Comparison of ENCODE assay signal across 13 mouse cellular contexts in genomic region chr3:36532738-36533137, GRCm38 (mm10). TPM values are rescaled to one million over a fixed set of nuclear protein-coding genes. Genes with fewer than 3 reads are reported as not detected.
DNase-seq lines count a peak whose midpoint lies in the region; ATAC-seq and TF ChIP-seq lines count a peak whose summit lies in the region.
"Had no signal": no experiment of that assay in that cellular context is flagged by ENCODE, and none has a peak within 500 bp of the region (broad histone marks: within the 10 kb centered on the region; RNA-seq: fewer than 3 reads in every experiment).

No protein-coding gene starts in this region.

- no peaks in the 10 kb centered on the region for H3K9me3 ChIP-seq in liver, embryonic 13.5 days (replicated peaks)
- no peaks in the 10 kb centered on the region for H3K9me3 ChIP-seq in liver, embryonic 11.5 days (ENCODE audit: control insufficient read depth, low read length)
- no peaks in the 10 kb centered on the region for H3K9me3 ChIP-seq in intestine, postnatal 0 days (ENCODE audit: control insufficient read depth)
- H3K9me3 ChIP-seq in stomach, embryonic 15.5 days = no peaks in the 10 kb centered on the region
- H3K9me3 ChIP-seq: kidney, embryonic 15.5 days; neural tube, embryonic 15.5 days had no signal

- DNase-seq in embryo, embryonic 10 days (ENCODE audit: low spot score) = peak; percentile 7
- no peak for DNase-seq in embryo, embryonic 9.5 days (ENCODE audit: extremely low spot score)
- no peak for DNase-seq in liver, embryonic 13.5 days
- no peak for DNase-seq in liver, embryonic 11.5 days (ENCODE audit: low spot score)
- DNase-seq in kidney, postnatal 14 days = no peak
- DNase-seq in neural tube, embryonic 10.5 days (ENCODE audit: extremely low spot score, low spot score) = no peak
- DNase-seq: left cerebral cortex, postnatal 4 days; right cerebral cortex, postnatal 25 days had no signal

- no peak overlapping the region for H3K27ac ChIP-seq in liver, embryonic 13.5 days
- H3K27ac ChIP-seq in liver, embryonic 11.5 days (ENCODE audit: low read depth, low read length) = no peak overlapping the region
- H3K27ac ChIP-seq in intestine, postnatal 0 days (ENCODE audit: low read depth, low read length) = peak overlapping the region; percentile 65
- 0 out of 2 replicates have a peak overlapping the region, but pooled peaks have one; percentile 22 for H3K27ac ChIP-seq in stomach, embryonic 15.5 days
- H3K27ac ChIP-seq: hindbrain, embryonic 14.5 days; kidney, embryonic 15.5 days; neural tube, embryonic 15.5 days had no signal

- H3K4me2 ChIP-seq in liver, embryonic 13.5 days = 0 out of 2 replicates have a peak overlapping the region, but pooled peaks have one; percentile 56
- no peak overlapping the region; the same call in 1 of the 2 replicates for H3K4me2 ChIP-seq in liver, embryonic 11.5 days
- peak overlapping the region; percentile 76 for H3K4me2 ChIP-seq in intestine, postnatal 0 days (replicated peaks; ENCODE audit: low read depth)
- 0 out of 2 replicates have a peak overlapping the region, but pooled peaks have one; percentile 8 for H3K4me2 ChIP-seq in stomach, embryonic 15.5 days

- H3K4me1 ChIP-seq in liver, embryonic 13.5 days (replicated peaks) = 0 out of 2 replicates have a peak, but pooled peaks cover 3% of the 10 kb centered on the region
- H3K4me1 ChIP-seq in liver, embryonic 11.5 days (replicated peaks; ENCODE audit: control insufficient read depth, insufficient read depth, low read length) = 0 out of 2 replicates have a peak, but pooled peaks cover 2% of the 10 kb centered on the region
- H3K4me1 ChIP-seq in intestine, postnatal 0 days (replicated peaks; ENCODE audit: control insufficient read depth, insufficient read depth, low read length) = peaks cover 4% of the 10 kb centered on the region; the same call in 1 of the 2 replicates
- 0 out of 2 replicates have a peak, but pooled peaks cover 6% of the 10 kb centered on the region for H3K4me1 ChIP-seq in stomach, embryonic 15.5 days

- no peaks in the 10 kb centered on the region for H3K36me3 ChIP-seq in liver, embryonic 13.5 days
- no peaks in the 10 kb centered on the region for H3K36me3 ChIP-seq in liver, embryonic 11.5 days (ENCODE audit: control insufficient read depth, insufficient read depth, low read length)
- H3K36me3 ChIP-seq in intestine, postnatal 0 days (ENCODE audit: control insufficient read depth, insufficient read depth) = no peaks in the 10 kb centered on the region
- no peaks in the 10 kb centered on the region for H3K36me3 ChIP-seq in stomach, embryonic 15.5 days
- H3K36me3 ChIP-seq: kidney, embryonic 15.5 days; neural tube, embryonic 15.5 days had no signal

- ATAC-seq in liver, embryonic 13.5 days (ENCODE audit: low read depth) = no peak
- ATAC-seq in liver, embryonic 11.5 days (replicated peaks; ENCODE audit: low FRiP score) = no peak
- ATAC-seq in intestine, postnatal 0 days = peak; percentile 42
- no peak for ATAC-seq in stomach, embryonic 15.5 days (ENCODE audit: insufficient read depth, low FRiP score, low read depth)

- H3K4me3 ChIP-seq in liver, embryonic 13.5 days (replicated peaks) = no peak overlapping the region
- no peak overlapping the region for H3K4me3 ChIP-seq in liver, embryonic 11.5 days (ENCODE audit: low read depth, low read length)
- H3K4me3 ChIP-seq in intestine, postnatal 0 days (ENCODE audit: low read depth, low read length) = peak overlapping the region; percentile 48; the same call in 1 of the 2 replicates
- no peak overlapping the region for H3K4me3 ChIP-seq in stomach, embryonic 15.5 days (replicated peaks)

- WGBS in liver, embryonic 13.5 days (ENCODE audit: insufficient replicate concordance) = 46% methylated on average over 7 of the region's 7 CpGs
- WGBS in liver, embryonic 11.5 days = 42% methylated on average over 7 of the region's 7 CpGs
- 21% methylated on average over 7 of the region's 7 CpGs for WGBS in intestine, postnatal 0 days
- WGBS in stomach, embryonic 15.5 days = 26% methylated on average over 7 of the region's 7 CpGs

- peaks cover 28% of the 10 kb centered on the region for H3K27me3 ChIP-seq in liver, embryonic 13.5 days
- H3K27me3 ChIP-seq in liver, embryonic 11.5 days (replicated peaks; ENCODE audit: control insufficient read depth, insufficient read depth, low read length) = peaks cover 2% of the 10 kb centered on the region; the same call in 1 of the 2 replicates
- no peaks in the 10 kb centered on the region for H3K27me3 ChIP-seq in intestine, postnatal 0 days (replicated peaks; ENCODE audit: control insufficient read depth, insufficient read depth, low read length)
- no peaks in the 10 kb centered on the region for H3K27me3 ChIP-seq in stomach, embryonic 15.5 days (replicated peaks)
- H3K27me3 ChIP-seq: neural tube, embryonic 15.5 days had no signal

- no peak overlapping the region for H3K9ac ChIP-seq in liver, embryonic 13.5 days
- no peak overlapping the region for H3K9ac ChIP-seq in liver, embryonic 11.5 days (ENCODE audit: low read depth, low read length)
- H3K9ac ChIP-seq in intestine, postnatal 0 days (ENCODE audit: low read depth, low read length) = no peak overlapping the region
- no peak overlapping the region for H3K9ac ChIP-seq in stomach, embryonic 15.5 days
- H3K9ac ChIP-seq: kidney, embryonic 15.5 days; neural tube, embryonic 15.5 days had no signal

- TF ChIP-seq CTCF in intestine, postnatal 0 days (IDR thresholded peaks at IDR 0.05; ENCODE audit: low read depth) = peak; percentile 16; the same call in 1 of the 2 replicates

RNA-seq across cellular contexts. Expression of gene Gm11549, which starts 11.1 kb away (rescaled TPM):
- not detected in 2 replicates for polyA plus RNA-seq in liver, embryonic 13.5 days (2015; fragmentation: Nextera tagmentation; extraction: Ambion mirVana)
- polyA plus RNA-seq in liver, embryonic 11.5 days (2014; fragmentation: Nextera tagmentation; extraction: Ambion mirVana) = not detected in 2 replicates
- polyA plus RNA-seq in intestine, postnatal 0 days (2015; fragmentation: Nextera tagmentation; extraction: Ambion mirVana) = 1.1 and 1.2 TPM in 2 replicates
- polyA plus RNA-seq in stomach, embryonic 15.5 days (2015; fragmentation: Nextera tagmentation; extraction: Ambion mirVana) = 0.18 and 0.19 TPM in 2 replicates

RNA-seq across cellular contexts. Expression of gene Exosc9, which starts 19.7 kb away (rescaled TPM):
- 56.8 and 57.3 TPM in 2 replicates for polyA plus RNA-seq in liver, embryonic 13.5 days (2015; fragmentation: Nextera tagmentation; extraction: Ambion mirVana)
- polyA plus RNA-seq in liver, embryonic 11.5 days (2014; fragmentation: Nextera tagmentation; extraction: Ambion mirVana) = 76.0 and 82.7 TPM in 2 replicates
- polyA plus RNA-seq in intestine, postnatal 0 days (2015; fragmentation: Nextera tagmentation; extraction: Ambion mirVana) = 41.0 and 43.6 TPM in 2 replicates
- 51.7 and 64.3 TPM in 2 replicates for polyA plus RNA-seq in stomach, embryonic 15.5 days (2015; fragmentation: Nextera tagmentation; extraction: Ambion mirVana)

RNA-seq across cellular contexts. Expression of gene Ccna2, which starts 39.2 kb away (rescaled TPM):
- polyA plus RNA-seq in liver, embryonic 13.5 days (2015; fragmentation: Nextera tagmentation; extraction: Ambion mirVana) = 240 and 308 TPM in 2 replicates
- polyA plus RNA-seq in liver, embryonic 11.5 days (2014; fragmentation: Nextera tagmentation; extraction: Ambion mirVana) = 299 and 337 TPM in 2 replicates
- 37.4 and 43.3 TPM in 2 replicates for polyA plus RNA-seq in intestine, postnatal 0 days (2015; fragmentation: Nextera tagmentation; extraction: Ambion mirVana)
- polyA plus RNA-seq in stomach, embryonic 15.5 days (2015; fragmentation: Nextera tagmentation; extraction: Ambion mirVana) = 170 and 178 TPM in 2 replicates

RNA-seq across cellular contexts. Expression of gene 1810062G17Rik, which starts 57.0 kb away (rescaled TPM):
- polyA plus RNA-seq in liver, embryonic 13.5 days (2015; fragmentation: Nextera tagmentation; extraction: Ambion mirVana) = 0.85 and 0.90 TPM in 2 replicates
- polyA plus RNA-seq in liver, embryonic 11.5 days (2014; fragmentation: Nextera tagmentation; extraction: Ambion mirVana) = 0.48 and 0.75 TPM in 2 replicates
- 2.8 and 3.3 TPM in 2 replicates for polyA plus RNA-seq in intestine, postnatal 0 days (2015; fragmentation: Nextera tagmentation; extraction: Ambion mirVana)
- polyA plus RNA-seq in stomach, embryonic 15.5 days (2015; fragmentation: Nextera tagmentation; extraction: Ambion mirVana) = 2.2 TPM in 2 replicates

RNA-seq across cellular contexts. Expression of gene Anxa5, which starts 57.0 kb away (rescaled TPM):
- polyA plus RNA-seq in liver, embryonic 13.5 days (2015; fragmentation: Nextera tagmentation; extraction: Ambion mirVana) = 68.6 and 70.2 TPM in 2 replicates
- polyA plus RNA-seq in liver, embryonic 11.5 days (2014; fragmentation: Nextera tagmentation; extraction: Ambion mirVana) = 105 and 108 TPM in 2 replicates
- 177 and 184 TPM in 2 replicates for polyA plus RNA-seq in intestine, postnatal 0 days (2015; fragmentation: Nextera tagmentation; extraction: Ambion mirVana)
- polyA plus RNA-seq in stomach, embryonic 15.5 days (2015; fragmentation: Nextera tagmentation; extraction: Ambion mirVana) = 291 and 311 TPM in 2 replicates

Comparison
In these comparisons a context has a peak if more than half of its experiments do, and no peak if none do; other contexts are left out.
1. H3K27ac ChIP-seq: peak in intestine, postnatal 0 days (single experiment) and stomach, embryonic 15.5 days (single experiment); none in liver, embryonic 13.5 days (single experiment) and liver, embryonic 11.5 days (single experiment).